Mouse (Mus musculus) adrenal gland, adult (tissue): ENCODE results near the gene Wdr5.

Experiments used
- DNase-seq, 2 experiments: peaks; one replicate each; pipeline ENCODE4 v3.0.0; 2022 to 2023; ENCODE audit warnings: low spot score in 1 of 2; ENCODE audit not compliant: inconsistent age in 2 of 2

Gene Wdr5

GRCm38 (mm10) chr2:27514639-27515328, at the start of gene Wdr5:
Gene Wdr5, plus strand, starts transcription at chr2:27515157.
- peak; percentile 97 to 100 for DNase-seq

- DNase-seq: no peak
Measured at GRCm38 (mm10) chr2:27469292-27469990, 45.5 kb upstream of the Wdr5 start.

GRCm38 (mm10) chr2:27469991-27470355, 45.0 kb upstream of the Wdr5 start:
- DNase-seq: peak; percentile 54 to 80

GRCm38 (mm10) chr2:27470535-27470934, 44.4 kb upstream of the Wdr5 start:
- no peak for DNase-seq

- DNase-seq: peak in 1 of 2 experiments; percentile 62
Measured at GRCm38 (mm10) chr2:27471170-27471584, 43.8 kb upstream of the Wdr5 start.

GRCm38 (mm10) chr2:27473061-27473765, 41.7 kb upstream of the Wdr5 start:
- peak; percentile 49 to 77 for DNase-seq

GRCm38 (mm10) chr2:27473911-27474310, 41.0 kb upstream of the Wdr5 start:
- peak; percentile 50 to 83 for DNase-seq

GRCm38 (mm10) chr2:27474621-27475484, 40.1 kb upstream of the Wdr5 start:
- DNase-seq: peak; percentile 69 to 84

- DNase-seq: peak; percentile 96
Measured at GRCm38 (mm10) chr2:27475495-27476302, 39.3 kb upstream of the Wdr5 start.

- DNase-seq: peak; percentile 43
Measured at GRCm38 (mm10) chr2:27476303-27477192, 38.4 kb upstream of the Wdr5 start.

GRCm38 (mm10) chr2:27479821-27480220, 35.1 kb upstream of the Wdr5 start:
- peak; percentile 36 to 62 for DNase-seq

GRCm38 (mm10) chr2:27480367-27480766, 34.6 kb upstream of the Wdr5 start:
- peak; percentile 38 to 55 for DNase-seq

- DNase-seq: no peak
Measured at GRCm38 (mm10) chr2:27482265-27482861, 32.6 kb upstream of the Wdr5 start.

GRCm38 (mm10) chr2:27486725-27487124, 28.2 kb upstream of the Wdr5 start:
- DNase-seq: no peak

- no peak for DNase-seq
Measured at GRCm38 (mm10) chr2:27487336-27488049, 27.5 kb upstream of the Wdr5 start.

GRCm38 (mm10) chr2:27488362-27488761, 26.6 kb upstream of the Wdr5 start:
- no peak for DNase-seq

- DNase-seq: no peak
Measured at GRCm38 (mm10) chr2:27490939-27491338, 24.0 kb upstream of the Wdr5 start.

- no peak for DNase-seq
Measured at GRCm38 (mm10) chr2:27493971-27494370, 21.0 kb upstream of the Wdr5 start.
